Mouse (Mus musculus): ENCODE data around the gene Cdh13.

Cdh13 gene

GRCm38 (mm10) chr8:118309106-118309505 is 25.6 kb downstream of the Cdh13 start:
- no peak for DNase-seq

GRCm38 (mm10) chr8:118313426-118314187 is 30.1 kb downstream of the Cdh13 start:
- DNase-seq: no peak

- no peak for DNase-seq
Observed at GRCm38 (mm10) chr8:118314188-118314563, 30.6 kb downstream of the Cdh13 start.

- DNase-seq: no peak
Observed at GRCm38 (mm10) chr8:118314932-118315331, 31.4 kb downstream of the Cdh13 start.

- no peak for DNase-seq
Observed at GRCm38 (mm10) chr8:118316440-118316839, 32.9 kb downstream of the Cdh13 start.

GRCm38 (mm10) chr8:118320566-118320965 is 37.0 kb downstream of the Cdh13 start:
- DNase-seq: no peak

GRCm38 (mm10) chr8:118323421-118323820 is 39.9 kb downstream of the Cdh13 start:
- DNase-seq: no peak

GRCm38 (mm10) chr8:118334933-118335332 is 51.4 kb downstream of the Cdh13 start:
- DNase-seq: no peak

GRCm38 (mm10) chr8:118339711-118340110 is 56.2 kb downstream of the Cdh13 start:
- no peak for DNase-seq

- DNase-seq: no peak
Observed at GRCm38 (mm10) chr8:118343267-118343666, 59.7 kb downstream of the Cdh13 start.

GRCm38 (mm10) chr8:118348710-118349489 is 65.4 kb downstream of the Cdh13 start:
- no peak for DNase-seq

GRCm38 (mm10) chr8:118350136-118350535 is 66.6 kb downstream of the Cdh13 start:
- DNase-seq: no peak

- no peak for DNase-seq
Observed at GRCm38 (mm10) chr8:118353022-118353421, 69.5 kb downstream of the Cdh13 start.

- no peak for DNase-seq
Observed at GRCm38 (mm10) chr8:118357067-118357466, 73.5 kb downstream of the Cdh13 start.

- DNase-seq: no peak
Observed at GRCm38 (mm10) chr8:118357596-118357995, 74.1 kb downstream of the Cdh13 start.

- no peak for DNase-seq
Observed at GRCm38 (mm10) chr8:118363781-118364180, 80.2 kb downstream of the Cdh13 start.

GRCm38 (mm10) chr8:118373092-118373491 is 89.6 kb downstream of the Cdh13 start:
- DNase-seq: no peak

- DNase-seq: no peak
Observed at GRCm38 (mm10) chr8:118374738-118375137, 91.2 kb downstream of the Cdh13 start.

GRCm38 (mm10) chr8:118376791-118377190 is 93.3 kb downstream of the Cdh13 start:
- no peak for DNase-seq

GRCm38 (mm10) chr8:118378985-118379384 is 95.5 kb downstream of the Cdh13 start:
- DNase-seq: no peak

GRCm38 (mm10) chr8:118379657-118380056 is 96.1 kb downstream of the Cdh13 start:
- no peak for DNase-seq

GRCm38 (mm10) chr8:118380058-118380457 is 96.5 kb downstream of the Cdh13 start:
- DNase-seq: no peak

GRCm38 (mm10) chr8:118380782-118381181 is 97.2 kb downstream of the Cdh13 start:
- no peak for DNase-seq

- DNase-seq: no peak
Observed at GRCm38 (mm10) chr8:118381641-118382040, 98.1 kb downstream of the Cdh13 start.
